Mouse (Mus musculus): Measurements from ENCODE around the gene Rab31.

DNA sequence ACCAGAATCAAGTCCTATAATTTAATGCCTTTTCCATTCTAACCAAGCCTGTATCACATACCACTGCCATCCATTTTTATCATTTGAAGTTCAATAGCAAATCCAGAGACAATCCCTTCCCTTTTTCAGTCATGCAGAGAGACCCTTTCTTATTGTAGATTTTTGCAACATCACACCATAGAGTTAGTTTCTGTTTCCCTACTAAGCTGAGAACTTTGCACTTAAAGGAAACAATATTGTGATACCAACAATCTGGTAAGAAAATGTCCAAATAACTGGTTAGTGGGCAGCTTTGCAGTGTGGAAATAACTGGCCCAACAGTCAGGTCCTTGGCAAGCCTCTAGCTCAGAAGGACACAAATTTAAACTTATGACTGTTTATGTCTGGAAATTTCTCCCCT is 167.7 kb downstream of the Rab31 start:
- no peak for TF ChIP-seq CTCF (IDR thresholded peaks at IDR 0.05; ENCODE audit: control insufficient read depth, insufficient read depth, insufficient replicate concordance, low read depth, low read length)
- no peak for TF ChIP-seq POLR2A (IDR thresholded peaks at IDR 0.05; ENCODE audit: control insufficient read depth, low read depth, low read length)
